8 mouse cellular contexts compared by ENCODE assay signal in genomic region chr8:95886647-95887577, GRCm38 (mm10). TPM values are rescaled to one million over a fixed set of nuclear protein-coding genes. Genes with fewer than 3 reads are reported as not detected.
DNase-seq lines count a peak whose midpoint lies in the region; ATAC-seq lines count a peak whose summit lies in the region.

No protein-coding gene starts in this region.

- no peak overlapping the region for H3K27ac ChIP-seq in neural tube, embryonic 11.5 days (ENCODE audit: low read depth, low read length)
- no peak overlapping the region for H3K27ac ChIP-seq in intestine, embryonic 14.5 days (ENCODE audit: low read depth)
- H3K27ac ChIP-seq in limb, embryonic 10.5 days = peak overlapping the region; percentile 88
- peak overlapping the region; percentile 80; the same call in 1 of the 2 replicates for H3K27ac ChIP-seq in midbrain, embryonic 13.5 days

- peak overlapping the region; percentile 73 for H3K4me3 ChIP-seq in neural tube, embryonic 11.5 days (ENCODE audit: low read depth, low read length)
- peak overlapping the region; percentile 93 for H3K4me3 ChIP-seq in intestine, embryonic 14.5 days (ENCODE audit: low read depth, low read length)
- peak overlapping the region; percentile 69 for H3K4me3 ChIP-seq in limb, embryonic 10.5 days
- H3K4me3 ChIP-seq in midbrain, embryonic 13.5 days (replicated peaks) = peak overlapping the region; percentile 97

- H3K4me1 ChIP-seq in neural tube, embryonic 11.5 days (ENCODE audit: control insufficient read depth, insufficient read depth, low read length) = peaks cover 5% of the 10 kb centered on the region
- H3K4me1 ChIP-seq in intestine, embryonic 14.5 days (replicated peaks; ENCODE audit: control insufficient read depth, insufficient read depth, low read length) = peaks cover 13% of the 10 kb centered on the region
- peaks cover 13% of the 10 kb centered on the region for H3K4me1 ChIP-seq in limb, embryonic 10.5 days
- peaks cover 25% of the 10 kb centered on the region for H3K4me1 ChIP-seq in midbrain, embryonic 13.5 days (replicated peaks)

- H3K4me2 ChIP-seq in neural tube, embryonic 11.5 days (ENCODE audit: low read depth) = peak overlapping the region; percentile 75
- peak overlapping the region; percentile 86 for H3K4me2 ChIP-seq in intestine, embryonic 14.5 days (ENCODE audit: low read length)
- peak overlapping the region; percentile 72 for H3K4me2 ChIP-seq in midbrain, embryonic 13.5 days (replicated peaks)

- 73% methylated on average over 17 of the region's 17 CpGs for WGBS in neural tube, embryonic 11.5 days
- WGBS in intestine, embryonic 14.5 days = 64% methylated on average over 17 of the region's 17 CpGs
- WGBS in limb, embryonic 10.5 days = 83% methylated on average over 17 of the region's 17 CpGs
- 80% methylated on average over 17 of the region's 17 CpGs for WGBS in midbrain, embryonic 13.5 days

- H3K9ac ChIP-seq in neural tube, embryonic 11.5 days (ENCODE audit: low read length) = peak overlapping the region; percentile 65
- peak overlapping the region; percentile 71 for H3K9ac ChIP-seq in intestine, embryonic 14.5 days (ENCODE audit: low read length)
- H3K9ac ChIP-seq in midbrain, embryonic 13.5 days (replicated peaks) = peak overlapping the region; percentile 90

- intact Hi-C loops in gastrocnemius, postnatal 36 days (cut with DNase I) = no loop called here

- no peaks in the 10 kb centered on the region for H3K27me3 ChIP-seq in neural tube, embryonic 11.5 days (ENCODE audit: control insufficient read depth, insufficient read depth, low read length)
- H3K27me3 ChIP-seq in intestine, embryonic 14.5 days (replicated peaks; ENCODE audit: control insufficient read depth, insufficient read depth, low read length) = no peaks in the 10 kb centered on the region
- H3K27me3 ChIP-seq in limb, embryonic 10.5 days (ENCODE audit: low read depth, poor library complexity, severe bottlenecking) = no peaks in the 10 kb centered on the region
- H3K27me3 ChIP-seq in midbrain, embryonic 13.5 days = no peaks in the 10 kb centered on the region
- H3K27me3 ChIP-seq in splenic B cell, adult 2 months (ENCODE audit: control insufficient read depth, insufficient read depth, low read length, poor library complexity, severe bottlenecking) = no peaks in the 10 kb centered on the region

- no peaks in the 10 kb centered on the region for H3K36me3 ChIP-seq in neural tube, embryonic 11.5 days (ENCODE audit: control insufficient read depth, insufficient read depth, low read length)
- H3K36me3 ChIP-seq in intestine, embryonic 14.5 days (ENCODE audit: control insufficient read depth, insufficient read depth, low read length) = no peaks in the 10 kb centered on the region
- H3K36me3 ChIP-seq in limb, embryonic 10.5 days = 0 out of 2 replicates have a peak, but pooled peaks cover 4% of the 10 kb centered on the region
- no peaks in the 10 kb centered on the region for H3K36me3 ChIP-seq in midbrain, embryonic 13.5 days
- H3K36me3 ChIP-seq in splenic B cell, adult 2 months (ENCODE audit: control insufficient read depth, insufficient read depth, low read length, poor library complexity, severe bottlenecking) = no peaks in the 10 kb centered on the region; the same call in 1 of the 2 replicates

- no peaks in the 10 kb centered on the region for H3K9me3 ChIP-seq in neural tube, embryonic 11.5 days (ENCODE audit: control insufficient read depth, low read length)
- H3K9me3 ChIP-seq in intestine, embryonic 14.5 days (ENCODE audit: control insufficient read depth, low read length) = no peaks in the 10 kb centered on the region
- no peaks in the 10 kb centered on the region for H3K9me3 ChIP-seq in limb, embryonic 10.5 days (replicated peaks)
- H3K9me3 ChIP-seq in midbrain, embryonic 13.5 days = no peaks in the 10 kb centered on the region

- DNase-seq in neural tube, embryonic 11.5 days (ENCODE audit: low spot score) = no peak
- no peak for DNase-seq in neural tube, embryonic 10.5 days (ENCODE audit: extremely low spot score, low spot score)
- DNase-seq in cerebellum, postnatal 10 days = peak; percentile 52 to 60
- DNase-seq in gastrocnemius, postnatal 36 days = peak; percentile 16 to 55
- DNase-seq in intestine, embryonic 14.5 days (ENCODE audit: low spot score) = no peak
- no peak for DNase-seq in limb, embryonic 10.5 days (ENCODE audit: low spot score)
- DNase-seq in splenic B cell, adult 2 months (ENCODE audit: low read depth, low spot score) = peak; percentile 66

- no peak for ATAC-seq in neural tube, embryonic 11.5 days (ENCODE audit: insufficient read depth, low FRiP score, low TSS enrichment)
- ATAC-seq in intestine, embryonic 14.5 days (replicated peaks; ENCODE audit: low FRiP score, low TSS enrichment, low read depth) = no peak
- ATAC-seq in midbrain, embryonic 13.5 days = peak; percentile 0; the same call in 1 of the 2 replicates

RNA-seq across cellular contexts. Expression of gene Got2, which starts 1.4 kb away (rescaled TPM):
- 81.2 and 84.2 TPM in 2 replicates for polyA plus RNA-seq in neural tube, embryonic 11.5 days (2014; fragmentation: Nextera tagmentation; extraction: Ambion mirVana)
- 100 to 1,000 TPM; 411 to 437 TPM for total RNA-seq in gastrocnemius, postnatal 36 days (2021)
- polyA plus RNA-seq in intestine, embryonic 14.5 days (2014; fragmentation: Nextera tagmentation; extraction: Ambion mirVana) = 84.7 and 85.2 TPM in 2 replicates
- 185 and 197 TPM in 2 replicates for polyA plus RNA-seq in limb, embryonic 10.5 days (2016; fragmentation: Nextera tagmentation; extraction: Ambion mirVana)
- polyA plus RNA-seq in midbrain, embryonic 13.5 days (2015; fragmentation: Nextera tagmentation; extraction: Ambion mirVana) = 165 and 176 TPM in 2 replicates

RNA-seq across cellular contexts. Expression of gene Slc38a7, which starts 33.6 kb away (rescaled TPM):
- polyA plus RNA-seq in neural tube, embryonic 11.5 days (2014; fragmentation: Nextera tagmentation; extraction: Ambion mirVana) = 16.0 and 17.4 TPM in 2 replicates
- 1 to 10 TPM; 5.6 to 6.3 TPM for total RNA-seq in gastrocnemius, postnatal 36 days (2021)
- polyA plus RNA-seq in intestine, embryonic 14.5 days (2014; fragmentation: Nextera tagmentation; extraction: Ambion mirVana) = 17.2 and 17.5 TPM in 2 replicates
- 14.7 and 17.9 TPM in 2 replicates for polyA plus RNA-seq in limb, embryonic 10.5 days (2016; fragmentation: Nextera tagmentation; extraction: Ambion mirVana)
- polyA plus RNA-seq in midbrain, embryonic 13.5 days (2015; fragmentation: Nextera tagmentation; extraction: Ambion mirVana) = 22.7 and 25.3 TPM in 2 replicates

Comparison
In these comparisons a context has a peak if more than half of its experiments do, and no peak if none do; other contexts are left out.
1. DNase-seq: peak in cerebellum, postnatal 10 days (2 of 2), gastrocnemius, postnatal 36 days (2 of 2) and splenic B cell, adult 2 months (single experiment); none in neural tube, embryonic 11.5 days (single experiment), neural tube, embryonic 10.5 days (single experiment), intestine, embryonic 14.5 days (single experiment) and limb, embryonic 10.5 days (single experiment).
2. H3K27ac ChIP-seq: peak in limb, embryonic 10.5 days (single experiment) and midbrain, embryonic 13.5 days (single experiment); none in neural tube, embryonic 11.5 days (single experiment) and intestine, embryonic 14.5 days (single experiment).
3. Peak in every context shown above with its lines, with median percentiles within 50 percentile points of each other: H3K4me2 ChIP-seq, H3K4me3 ChIP-seq and H3K9ac ChIP-seq.